Mouse (Mus musculus) ES-Bruce4 (cell line): ENCODE data around the gene 1700025C18Rik.

Source experiments
- CTCF ChIP-seq: IDR thresholded peaks from one replicate; pipeline ENCODE4 v1.8.1; 2011; ENCODE audit warnings: low read depth, low read length
- EP300 ChIP-seq: IDR thresholded peaks from 2 replicates; pipeline ENCODE4 v1.6.1; 2011; ENCODE audit warnings: low read depth, low read length; ENCODE audit not compliant: insufficient read depth
- POLR2A ChIP-seq: IDR thresholded peaks from one replicate; pipeline ENCODE4 v1.8.1; 2011; ENCODE audit warnings: low read length; ENCODE audit not compliant: insufficient read depth

GRCm38 (mm10) chr2:165102920-165103319, 12.4 kb upstream of the 1700025C18Rik start:
- no peak for TF ChIP-seq CTCF
- TF ChIP-seq POLR2A, result no peak
- no peak for TF ChIP-seq EP300
